Mouse (Mus musculus) E14TG2a.4 (cell line): ENCODE measurements around the gene Smim4.

Source experiments
- H3K27me3 ChIP-seq: 2 replicates; pipeline ENCODE4 v1.6.1; 2014; ENCODE audit warnings: low read length, control low read depth; ENCODE audit not compliant: insufficient read depth
- H3K36me3 ChIP-seq: 2 replicates; pipeline ENCODE4 v1.6.1; 2014; ENCODE audit warnings: low read length, control low read depth; ENCODE audit not compliant: insufficient read depth
- H3K4me1 ChIP-seq: replicated peaks from 2 replicates; pipeline ENCODE4 v1.6.1; 2014; ENCODE audit warnings: low read depth, low read length, control low read depth
- H3K4me3 ChIP-seq: replicated peaks from 2 replicates; pipeline ENCODE4 v1.5.1; 2014; ENCODE audit warnings: mild to moderate bottlenecking, low read length
- H3K9me3 ChIP-seq: 2 replicates; pipeline ENCODE4 v1.6.1; 2014; ENCODE audit warnings: low read length, control low read depth
- CTCF ChIP-seq: conservative IDR thresholded peaks from 2 replicates; pipeline ENCODE4 v1.5.1; 2014; ENCODE audit warnings: low read length
- NANOG ChIP-seq: IDR thresholded peaks from 2 replicates; pipeline ENCODE4 v1.6.1; 2014; ENCODE audit warnings: borderline replicate concordance, low read length, mixed read lengths
- POU5F1 ChIP-seq: IDR thresholded peaks from 2 replicates; pipeline ENCODE4 v1.6.1; 2014; ENCODE audit warnings: low read length, borderline replicate concordance

The Smim4 gene

DNA sequence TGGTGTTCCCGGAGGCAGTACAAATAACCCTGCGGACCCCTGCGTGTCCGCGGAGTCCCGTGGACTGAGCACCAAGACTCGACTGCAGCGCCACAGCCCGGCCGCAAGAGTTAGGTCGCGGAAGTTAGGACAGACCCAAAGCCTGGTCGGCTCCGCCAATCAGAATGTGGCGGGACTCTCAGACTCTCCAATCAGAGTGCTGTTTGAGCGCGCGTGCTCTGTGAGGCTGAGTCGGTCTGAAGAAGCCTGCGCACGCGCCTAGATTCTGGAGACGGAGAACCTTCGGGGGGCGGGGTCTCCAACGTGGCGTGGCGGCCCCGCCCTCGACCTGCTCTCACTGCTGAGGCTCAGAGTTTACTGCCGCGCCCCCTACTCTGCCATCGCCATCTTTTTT lies at the start of gene Smim4:
Gene Smim4 (minus strand): TSS at position 131 of the 394 bp plus-strand sequence.
- TF ChIP-seq CTCF (0 out of 2 replicates have a peak, but pooled peaks have one; percentile 6), NANOG (no peak), POU5F1 (no peak)
- Histone ChIP-seq H3K4me3 (peak within 1 kb of the TSS; percentile 97), H3K9me3 (no peaks in the 10 kb centered on the region), H3K4me1 (peaks cover 80% of the 10 kb centered on the region), H3K27me3 (peaks cover 12% of the 10 kb centered on the region), H3K36me3 (peaks cover 49% of the 10 kb centered on the region)

DNA sequence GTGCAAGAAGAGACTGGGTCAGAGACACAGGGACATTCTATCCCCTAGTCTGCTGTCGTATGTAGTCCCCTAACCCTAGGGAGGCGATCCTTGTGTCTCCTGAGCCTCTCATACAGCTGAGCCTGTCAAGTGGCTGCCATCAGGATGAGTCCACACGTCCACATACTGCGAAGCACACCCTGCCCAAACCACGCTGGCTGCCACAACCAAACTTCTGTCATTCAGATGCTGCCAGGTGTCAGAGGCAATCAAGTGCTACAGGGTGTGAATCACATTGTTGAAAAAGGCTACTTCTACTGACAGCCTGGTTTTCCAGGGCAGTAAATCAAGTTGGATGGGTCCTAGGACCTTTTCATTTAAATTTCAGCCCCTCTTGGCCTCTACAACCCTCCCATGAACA lies 49.0 kb upstream of the Smim4 start:
- peak overlapping the region; percentile 69 for H3K4me3 ChIP-seq
- no peaks in the 10 kb centered on the region for H3K9me3 ChIP-seq
- peaks cover 58% of the 10 kb centered on the region for H3K4me1 ChIP-seq
- no peak for TF ChIP-seq NANOG
- no peak for TF ChIP-seq POU5F1
- TF ChIP-seq CTCF: no peak
- peaks cover 98% of the 10 kb centered on the region for H3K36me3 ChIP-seq
- no peaks in the 10 kb centered on the region for H3K27me3 ChIP-seq

DNA sequence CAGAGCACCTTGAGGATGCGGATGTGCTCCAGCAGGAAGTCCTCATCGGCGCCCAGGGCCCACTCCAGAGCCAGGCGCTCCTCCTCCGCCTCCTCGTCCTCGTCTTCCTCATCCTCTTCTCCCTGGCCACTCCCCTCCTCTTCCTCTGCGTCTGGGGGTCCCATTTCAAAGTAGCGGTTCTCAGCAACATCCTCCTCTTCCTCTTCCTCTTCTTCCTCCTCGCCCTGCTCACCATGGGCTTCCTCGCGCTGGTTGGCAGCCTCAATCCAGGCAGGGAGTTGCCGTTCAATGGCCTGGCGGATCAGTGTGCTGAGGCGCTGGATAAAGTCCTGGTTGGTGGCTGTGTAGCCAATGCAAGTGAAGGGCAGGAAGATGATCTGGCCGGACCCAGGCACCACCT lies 48.5 kb upstream of the Smim4 start:
- H3K36me3 ChIP-seq: peaks cover 98% of the 10 kb centered on the region
- no peaks in the 10 kb centered on the region for H3K9me3 ChIP-seq
- H3K4me3 ChIP-seq: peak overlapping the region; percentile 69
- H3K27me3 ChIP-seq: no peaks in the 10 kb centered on the region
- no peak for TF ChIP-seq NANOG
- TF ChIP-seq POU5F1: no peak
- no peak for TF ChIP-seq CTCF
- peaks cover 62% of the 10 kb centered on the region for H3K4me1 ChIP-seq

DNA sequence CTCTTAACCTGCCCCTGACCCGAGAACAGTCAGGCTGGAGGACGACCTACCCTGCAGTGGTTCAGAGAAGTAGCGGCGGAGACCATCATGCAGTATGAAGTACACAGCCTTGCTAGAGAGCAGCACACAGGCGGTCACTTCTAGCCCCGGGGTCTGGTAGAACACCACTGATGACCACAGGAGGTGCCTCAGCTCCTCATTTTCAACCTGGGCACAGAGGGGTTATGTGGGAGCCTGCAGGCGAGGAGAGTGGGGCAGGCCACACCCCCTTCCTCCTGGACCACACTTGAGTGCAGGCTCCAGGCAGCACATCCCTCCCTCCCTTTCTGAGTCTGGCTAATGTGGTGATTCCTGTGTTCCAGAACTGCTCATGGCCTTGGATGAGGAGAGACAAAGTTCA lies 44.8 kb upstream of the Smim4 start:
- peaks cover 78% of the 10 kb centered on the region for H3K4me1 ChIP-seq
- H3K4me3 ChIP-seq: no peak overlapping the region
- H3K9me3 ChIP-seq: no peaks in the 10 kb centered on the region
- peaks cover 84% of the 10 kb centered on the region for H3K36me3 ChIP-seq
- H3K27me3 ChIP-seq: no peaks in the 10 kb centered on the region
- TF ChIP-seq CTCF (no peak), POU5F1 (no peak), NANOG (no peak)

DNA sequence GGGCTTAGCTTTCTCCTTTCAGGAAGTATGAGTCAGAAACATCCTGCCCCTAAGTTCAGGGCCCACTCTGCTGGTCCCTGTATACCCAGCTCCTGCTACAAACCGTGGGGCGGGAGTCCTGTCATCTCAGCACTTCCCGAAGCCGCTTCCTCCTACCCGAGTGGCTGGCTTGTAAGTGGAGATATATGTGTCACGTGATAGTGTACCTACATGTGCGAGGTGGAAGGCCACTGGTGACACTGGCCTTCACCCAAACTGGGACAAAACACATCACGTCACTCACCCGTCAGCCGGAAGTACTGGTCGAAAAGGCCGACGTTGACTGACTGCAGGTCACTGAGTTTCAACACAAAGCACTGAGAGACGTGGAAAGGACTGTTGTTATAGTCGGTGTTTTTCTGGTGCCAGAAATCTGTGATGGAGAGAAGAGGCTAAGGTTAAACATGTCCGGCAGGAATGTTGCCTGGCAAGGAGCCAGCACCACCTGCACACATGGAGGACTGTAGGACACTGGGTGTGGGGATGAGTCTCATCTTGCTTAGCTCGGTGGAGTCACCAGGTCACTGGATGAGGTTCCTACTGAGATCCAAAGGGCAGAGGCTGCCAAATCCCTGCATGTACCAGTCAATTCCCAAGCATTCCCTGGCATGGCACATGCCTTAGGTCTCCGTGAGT lies 44.2 kb upstream of the Smim4 start:
- no peak for TF ChIP-seq POU5F1
- H3K4me3 ChIP-seq: no peak overlapping the region
- no peaks in the 10 kb centered on the region for H3K9me3 ChIP-seq
- no peaks in the 10 kb centered on the region; the same call in 1 of the 2 replicates for H3K27me3 ChIP-seq
- H3K36me3 ChIP-seq: peaks cover 80% of the 10 kb centered on the region
- peaks cover 81% of the 10 kb centered on the region for H3K4me1 ChIP-seq

DNA sequence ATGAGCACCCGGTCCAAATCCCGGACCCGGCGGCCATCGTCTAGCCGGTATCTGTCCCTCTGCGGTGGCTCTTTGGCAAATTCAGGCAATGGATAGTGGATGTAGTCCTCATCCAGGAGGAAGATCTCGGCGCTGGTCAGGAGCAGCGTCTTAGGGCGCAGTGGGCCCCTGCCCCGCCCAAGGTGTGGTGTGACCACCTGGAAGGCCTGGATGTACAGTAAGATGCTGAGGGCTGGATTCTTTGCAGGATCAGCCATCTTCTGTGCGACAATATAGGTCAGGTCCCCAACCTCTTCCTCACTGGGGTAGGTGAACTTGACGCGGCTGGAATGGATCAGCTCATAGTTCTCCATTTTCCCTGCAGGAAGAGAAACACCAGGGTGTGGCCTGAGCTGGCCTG lies 43.1 kb upstream of the Smim4 start:
- Histone ChIP-seq H3K4me3 (no peak overlapping the region), H3K27me3 (peaks cover 6% of the 10 kb centered on the region; the same call in 1 of the 2 replicates), H3K9me3 (no peaks in the 10 kb centered on the region), H3K36me3 (peaks cover 69% of the 10 kb centered on the region), H3K4me1 (peaks cover 70% of the 10 kb centered on the region)
- TF ChIP-seq CTCF: no peak
- no peak for TF ChIP-seq POU5F1
- no peak for TF ChIP-seq NANOG

DNA sequence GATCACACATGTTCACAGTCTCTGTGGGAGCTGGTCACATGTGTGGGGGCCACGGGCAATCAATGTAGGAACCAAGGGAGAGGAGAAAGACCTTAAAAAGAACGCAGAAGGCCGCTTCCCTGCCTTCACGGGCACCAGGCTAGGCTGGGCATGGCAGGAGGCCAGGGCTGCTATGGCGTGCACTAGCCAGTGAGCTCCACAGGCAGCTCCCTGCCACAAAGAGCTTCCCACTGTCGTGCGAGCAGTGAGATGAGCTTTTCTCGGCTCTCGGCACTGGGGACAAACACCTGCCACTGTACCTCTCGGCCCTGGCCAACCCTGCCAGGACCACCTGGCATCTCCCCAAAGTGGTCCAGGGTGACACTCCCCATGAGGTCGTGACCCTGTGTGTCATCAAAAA lies 42.6 kb upstream of the Smim4 start:
- no peak for TF ChIP-seq POU5F1
- no peak for TF ChIP-seq NANOG
- no peak for TF ChIP-seq CTCF
- no peak overlapping the region for H3K4me3 ChIP-seq
- H3K9me3 ChIP-seq: no peaks in the 10 kb centered on the region
- peaks cover 66% of the 10 kb centered on the region for H3K4me1 ChIP-seq
- H3K36me3 ChIP-seq: peaks cover 65% of the 10 kb centered on the region
- H3K27me3 ChIP-seq: peaks cover 6% of the 10 kb centered on the region; the same call in 1 of the 2 replicates

DNA sequence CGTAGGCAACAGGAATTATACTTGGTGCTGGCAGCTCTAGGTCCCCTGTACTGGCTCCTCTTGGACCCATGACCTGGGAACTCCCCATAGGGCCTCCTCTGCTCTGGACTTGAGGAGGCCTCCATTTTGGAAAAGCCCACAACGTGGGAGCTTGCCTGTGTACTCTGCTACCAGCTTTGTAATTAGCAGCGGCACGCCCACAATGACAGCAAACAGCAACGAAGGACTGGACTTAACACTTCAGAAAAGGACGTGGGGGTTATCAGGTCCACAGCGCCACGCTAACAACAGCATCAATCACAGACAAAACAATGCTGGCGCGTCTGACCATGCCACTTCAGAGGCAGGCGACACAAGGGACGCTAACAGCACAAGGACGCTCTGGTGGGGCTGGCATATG lies 42.2 kb upstream of the Smim4 start:
- TF ChIP-seq POU5F1 (no peak), CTCF (no peak), NANOG (no peak)
- Histone ChIP-seq H3K9me3 (no peaks in the 10 kb centered on the region), H3K36me3 (peaks cover 61% of the 10 kb centered on the region), H3K27me3 (peaks cover 6% of the 10 kb centered on the region; the same call in 1 of the 2 replicates), H3K4me1 (peaks cover 62% of the 10 kb centered on the region), H3K4me3 (no peak overlapping the region)

DNA sequence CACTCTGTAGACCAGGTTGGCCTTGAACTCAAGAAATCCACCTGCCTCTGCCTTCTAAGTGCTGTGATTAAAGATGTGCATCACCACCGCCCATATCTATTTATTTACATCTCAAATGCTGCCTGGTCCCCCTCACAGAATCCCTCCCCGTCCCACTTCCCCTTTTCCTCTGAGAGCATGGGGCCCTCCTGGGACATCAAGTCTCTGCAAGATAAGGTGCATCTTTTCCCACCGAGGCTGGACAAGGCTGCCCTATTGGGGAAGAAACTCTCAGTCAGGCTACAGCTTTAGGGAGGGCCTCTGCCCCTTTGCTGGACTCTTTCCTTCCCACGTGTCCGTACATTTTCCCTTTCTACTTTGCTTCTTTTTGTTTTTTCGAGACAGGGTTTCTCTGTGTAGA lies 40.8 kb upstream of the Smim4 start:
- peaks cover 6% of the 10 kb centered on the region; the same call in 1 of the 2 replicates for H3K27me3 ChIP-seq
- peaks cover 46% of the 10 kb centered on the region for H3K36me3 ChIP-seq
- no peak overlapping the region for H3K4me3 ChIP-seq
- TF ChIP-seq NANOG (no peak), POU5F1 (no peak), CTCF (no peak)
- peaks cover 51% of the 10 kb centered on the region for H3K4me1 ChIP-seq
- H3K9me3 ChIP-seq: no peaks in the 10 kb centered on the region
